ENCODE assay signal across 20 mouse cellular contexts in genomic region chr2:9435155-9435872, GRCm38 (mm10).
DNase-seq lines count a peak whose midpoint lies in the region; ATAC-seq and TF ChIP-seq lines count a peak whose summit lies in the region.
"Had no signal": no experiment of that assay in that cellular context is flagged by ENCODE, and none has a peak within 500 bp of the region (broad histone marks: within the 10 kb centered on the region; RNA-seq: fewer than 3 reads in every experiment).

No protein-coding gene starts in this region.

- H3K9ac ChIP-seq in forebrain, embryonic 14.5 days (ENCODE audit: low read length), result no peak overlapping the region
- no peak overlapping the region for H3K9ac ChIP-seq in lung, embryonic 14.5 days
- H3K9ac ChIP-seq: forebrain, postnatal 0 days; heart, embryonic 15.5 days had no signal

- no peaks in the 10 kb centered on the region for H3K4me1 ChIP-seq in forebrain, embryonic 14.5 days (ENCODE audit: control insufficient read depth, insufficient read depth, low read length)
- H3K4me1 ChIP-seq in forebrain, embryonic 10.5 days, result no peaks in the 10 kb centered on the region
- no peaks in the 10 kb centered on the region for H3K4me1 ChIP-seq in lung, embryonic 14.5 days (ENCODE audit: insufficient read depth)
- H3K4me1 ChIP-seq: embryonic facial prominence, embryonic 10.5 days; heart, embryonic 15.5 days had no signal

- H3K27me3 ChIP-seq in forebrain, embryonic 14.5 days (replicated peaks; ENCODE audit: control insufficient read depth, insufficient read depth, low read length), result no peaks in the 10 kb centered on the region
- H3K27me3 ChIP-seq in forebrain, embryonic 10.5 days (ENCODE audit: poor library complexity, severe bottlenecking), result no peaks in the 10 kb centered on the region
- H3K27me3 ChIP-seq in lung, embryonic 14.5 days (ENCODE audit: insufficient read depth, low read length), result no peaks in the 10 kb centered on the region

- no peaks in the 10 kb centered on the region for H3K36me3 ChIP-seq in forebrain, embryonic 14.5 days (ENCODE audit: control insufficient read depth, insufficient read depth, low read length)
- no peaks in the 10 kb centered on the region for H3K36me3 ChIP-seq in forebrain, embryonic 10.5 days (replicated peaks)
- no peaks in the 10 kb centered on the region for H3K36me3 ChIP-seq in lung, embryonic 14.5 days (ENCODE audit: insufficient read depth)
- H3K36me3 ChIP-seq: embryonic facial prominence, embryonic 10.5 days; heart, embryonic 15.5 days had no signal

- TF ChIP-seq CTCF in lung, embryonic 14.5 days (IDR thresholded peaks at IDR 0.05; ENCODE audit: low read depth), result no peak

- no peak overlapping the region for H3K27ac ChIP-seq in forebrain, embryonic 14.5 days (ENCODE audit: low read depth, low read length)
- H3K27ac ChIP-seq in forebrain, embryonic 10.5 days, result no peak overlapping the region
- H3K27ac ChIP-seq in lung, embryonic 14.5 days (ENCODE audit: low read depth), result no peak overlapping the region
- H3K27ac ChIP-seq: embryonic facial prominence, embryonic 10.5 days; heart, embryonic 15.5 days had no signal

- DNase-seq in forebrain, embryonic 14.5 days (ENCODE audit: low spot score), result peak; percentile 17
- DNase-seq in forebrain, embryonic 10.5 days (ENCODE audit: extremely low spot score, low spot score), result no peak
- peak; percentile 56 for DNase-seq in lung, embryonic 14.5 days
- DNase-seq in lung, postnatal 14 days, result no peak
- DNase-seq in right cerebral cortex, adult 18-20 months, result peak; percentile 1
- no peak for DNase-seq in right cerebral cortex, adult 2 months (ENCODE audit: low spot score in 2 of 2)
- DNase-seq in telencephalon, adult 2 months (ENCODE audit: low read depth, low spot score), result peak; percentile 10
- DNase-seq in spleen, adult 12 weeks (ENCODE audit: low spot score), result no peak
- DNase-seq: adrenal gland, postnatal 10 days; cerebellum, postnatal 10 days; forebrain, postnatal 0 days; gastrocnemius, postnatal 36 days; heart, postnatal 36 days; kidney, adult 8-10 months; kidney, postnatal 10 days; lung, postnatal 4 days; thymus, postnatal 25 days had no signal

- 68% methylated on average over 9 of the region's 9 CpGs for WGBS in forebrain, embryonic 14.5 days
- WGBS in forebrain, embryonic 10.5 days, result 80% methylated on average over 9 of the region's 9 CpGs
- WGBS in lung, embryonic 14.5 days, result 39% methylated on average over 9 of the region's 9 CpGs

- ATAC-seq in forebrain, embryonic 14.5 days, result no peak
- ATAC-seq in lung, embryonic 14.5 days (ENCODE audit: insufficient read depth), result peak; percentile 49
- ATAC-seq: activated CD4-positive, CD25-positive, alpha-beta regulatory T cell, adult 4 months; forebrain, postnatal 0 days had no signal

- H3K4me3 ChIP-seq in forebrain, embryonic 14.5 days (ENCODE audit: low read depth, low read length), result no peak overlapping the region
- H3K4me3 ChIP-seq in forebrain, embryonic 10.5 days, result no peak overlapping the region
- no peak overlapping the region for H3K4me3 ChIP-seq in lung, embryonic 14.5 days (ENCODE audit: low read depth, low read length)
- H3K4me3 ChIP-seq: embryonic facial prominence, embryonic 10.5 days; heart, embryonic 15.5 days had no signal

- no peak overlapping the region for H3K4me2 ChIP-seq in forebrain, embryonic 14.5 days (ENCODE audit: low read length)
- H3K4me2 ChIP-seq in lung, embryonic 14.5 days, result no peak overlapping the region
- H3K4me2 ChIP-seq: heart, embryonic 15.5 days had no signal

- no peaks in the 10 kb centered on the region for H3K9me3 ChIP-seq in forebrain, embryonic 14.5 days (replicated peaks; ENCODE audit: control insufficient read depth, low read length)
- H3K9me3 ChIP-seq in forebrain, embryonic 10.5 days, result no peaks in the 10 kb centered on the region
- no peaks in the 10 kb centered on the region for H3K9me3 ChIP-seq in lung, embryonic 14.5 days (ENCODE audit: low read depth, low read length)
- H3K9me3 ChIP-seq: embryonic facial prominence, embryonic 10.5 days; heart, embryonic 15.5 days had no signal

Comparison
In these comparisons a context has a peak if more than half of its experiments do, and no peak if none do; other contexts are left out.
1. DNase-seq: peak in forebrain, embryonic 14.5 days (single experiment), lung, embryonic 14.5 days (single experiment), right cerebral cortex, adult 18-20 months (single experiment) and telencephalon, adult 2 months (single experiment); none in forebrain, embryonic 10.5 days (single experiment), lung, postnatal 14 days (single experiment), right cerebral cortex, adult 2 months (0 of 2) and spleen, adult 12 weeks (single experiment).